Comparison of ENCODE assay signal across 30 mouse cellular contexts in the genomic region with DNA sequence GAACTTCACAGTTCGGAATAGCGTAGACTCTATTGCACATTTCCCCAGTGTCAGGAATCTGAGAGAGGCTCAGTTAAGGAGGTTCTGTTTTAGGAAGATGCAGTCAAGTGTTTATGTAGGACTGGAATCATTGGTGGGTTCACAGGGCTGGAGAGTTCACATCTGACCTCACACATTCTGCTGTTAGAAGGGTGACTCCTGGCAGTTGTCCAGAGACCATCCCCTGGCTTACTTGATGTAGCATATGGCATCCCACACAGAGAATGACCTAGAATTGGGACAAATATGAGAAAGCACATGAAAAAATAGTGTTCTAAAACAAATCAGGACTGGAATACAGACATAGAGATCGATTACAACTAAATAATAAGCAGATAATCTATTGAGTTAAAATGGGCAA. TPM values are rescaled to one million over a fixed set of nuclear protein-coding genes. Genes with fewer than 3 reads are reported as not detected.
"Had no signal": no experiment of that assay in that cellular context is flagged by ENCODE, and none has a peak within 500 bp of the region (broad histone marks: within the 10 kb centered on the region; RNA-seq: fewer than 3 reads in every experiment).

No protein-coding gene starts in this region.

- ATAC-seq: forebrain, embryonic 13.5 days; forebrain, embryonic 14.5 days; forebrain, embryonic 15.5 days; forebrain, embryonic 16.5 days; forebrain, postnatal 0 days had no signal

- H3K27me3 ChIP-seq: embryonic facial prominence, embryonic 12.5 days; embryonic facial prominence, embryonic 15.5 days; forebrain, embryonic 12.5 days; forebrain, embryonic 13.5 days; forebrain, embryonic 15.5 days had no signal

- H3K36me3 ChIP-seq: embryonic facial prominence, embryonic 10.5 days; embryonic facial prominence, embryonic 12.5 days; embryonic facial prominence, embryonic 13.5 days; embryonic facial prominence, embryonic 15.5 days; forebrain, embryonic 10.5 days; forebrain, embryonic 12.5 days; forebrain, embryonic 15.5 days had no signal

- H3K4me2 ChIP-seq: embryonic facial prominence, embryonic 12.5 days; embryonic facial prominence, embryonic 13.5 days; embryonic facial prominence, embryonic 15.5 days; forebrain, embryonic 12.5 days; forebrain, embryonic 13.5 days; forebrain, embryonic 15.5 days had no signal

- H3K9ac ChIP-seq: embryonic facial prominence, embryonic 12.5 days; embryonic facial prominence, embryonic 13.5 days; embryonic facial prominence, embryonic 15.5 days; forebrain, embryonic 12.5 days; forebrain, embryonic 13.5 days; forebrain, embryonic 15.5 days; forebrain, postnatal 0 days had no signal

- DNase-seq: cerebellum, adult 8-10 months; cerebellum, adult 9-10 months; cerebellum, adult 9-11 months; embryo, embryonic 11 days; forebrain, postnatal 0 days; gastrocnemius, adult 2 months; gastrocnemius, postnatal 10 days; gastrocnemius, postnatal 14 days; gastrocnemius, postnatal 25 days; gastrocnemius, postnatal 36 days; heart, adult 11 months; heart, adult 18-20 months; heart, adult 2 months had no signal

- H3K27ac ChIP-seq: embryonic facial prominence, embryonic 10.5 days; embryonic facial prominence, embryonic 12.5 days; embryonic facial prominence, embryonic 13.5 days; embryonic facial prominence, embryonic 15.5 days; forebrain, embryonic 10.5 days; forebrain, embryonic 12.5 days; forebrain, embryonic 13.5 days; forebrain, embryonic 15.5 days; gastrocnemius, adult 2 months; heart, adult 2 months had no signal

- H3K4me3 ChIP-seq: embryonic facial prominence, embryonic 10.5 days; embryonic facial prominence, embryonic 12.5 days; embryonic facial prominence, embryonic 13.5 days; embryonic facial prominence, embryonic 15.5 days; erythroblast, embryonic 14.5 days; forebrain, embryonic 10.5 days; forebrain, embryonic 12.5 days; forebrain, embryonic 13.5 days; forebrain, embryonic 15.5 days; gastrocnemius, adult 2 months; heart, adult 2 months had no signal

- H3K4me1 ChIP-seq: embryonic facial prominence, embryonic 10.5 days; embryonic facial prominence, embryonic 12.5 days; embryonic facial prominence, embryonic 13.5 days; embryonic facial prominence, embryonic 15.5 days; forebrain, embryonic 10.5 days; forebrain, embryonic 12.5 days; forebrain, embryonic 13.5 days; forebrain, embryonic 15.5 days had no signal

- H3K9me3 ChIP-seq: embryonic facial prominence, embryonic 10.5 days; embryonic facial prominence, embryonic 12.5 days; embryonic facial prominence, embryonic 13.5 days; embryonic facial prominence, embryonic 15.5 days; forebrain, embryonic 10.5 days; forebrain, embryonic 12.5 days; forebrain, embryonic 13.5 days; forebrain, embryonic 15.5 days had no signal

RNA-seq across cellular contexts. Expression of gene Calca, which starts 10.2 kb away (rescaled TPM):
- total RNA-seq: common myeloid progenitor, adult 5-6 weeks; gastrocnemius, adult 18-20 months; gastrocnemius, adult 2 months; gastrocnemius, adult 8-10 months; gastrocnemius, postnatal 10 days; gastrocnemius, postnatal 14 days; gastrocnemius, postnatal 25 days; gastrocnemius, postnatal 36 days; gastrocnemius, postnatal 4 days; granulocyte monocyte progenitor cell, adult 5-6 weeks; heart, adult 18-20 months; heart, adult 2 months; heart, adult 8-10 months had no signal
- polyA plus RNA-seq: erythroblast, embryonic 14.5 days; heart, adult 2 months had no signal
